In genomic region chr5:114509461-114509860, GRCm38 (mm10) we compare ENCODE assay signal across 13 mouse cellular contexts.
"Had no signal": no experiment of that assay in that cellular context is flagged by ENCODE, and none has a peak within 500 bp of the region (broad histone marks: within the 10 kb centered on the region; RNA-seq: fewer than 3 reads in every experiment).

No protein-coding gene starts in this region.

- H3K9me3 ChIP-seq: limb, embryonic 15.5 days; liver, embryonic 12.5 days; midbrain, embryonic 12.5 days had no signal

- H3K9ac ChIP-seq: limb, embryonic 15.5 days; liver, embryonic 12.5 days; lung, embryonic 14.5 days; midbrain, embryonic 12.5 days had no signal

- H3K36me3 ChIP-seq: limb, embryonic 15.5 days; liver, embryonic 12.5 days; midbrain, embryonic 12.5 days had no signal

- H3K4me2 ChIP-seq: limb, embryonic 15.5 days; liver, embryonic 12.5 days; lung, embryonic 14.5 days; midbrain, embryonic 12.5 days had no signal

- H3K4me3 ChIP-seq: limb, embryonic 15.5 days; liver, embryonic 12.5 days; midbrain, embryonic 12.5 days had no signal

- DNase-seq: kidney, adult 11 months; kidney, postnatal 25 days; layer of hippocampus, postnatal 36 days; lung, embryonic 14.5 days; lung, postnatal 10 days; right cerebral cortex, adult 18-20 months; right cerebral cortex, postnatal 25 days; thymus, postnatal 4 days had no signal

- H3K27ac ChIP-seq: limb, embryonic 15.5 days; liver, embryonic 12.5 days; midbrain, embryonic 12.5 days; stomach, postnatal 0 days had no signal

- ATAC-seq: liver, embryonic 12.5 days; midbrain, embryonic 16.5 days had no signal
